Mouse (Mus musculus) midbrain, postnatal 0 days (tissue): Measurements from ENCODE around the gene Spata32. TPM values are rescaled to one million over a fixed set of nuclear protein-coding genes. Genes with fewer than 3 reads are reported as not detected.
A peak's percentile ranks its signal among the peaks of the same experiment; 100 is the strongest.

Experiments
- ATAC-seq: fragments of 200-750 bp; cut with Nextera tagmentation; 2 replicates; pipeline ENCODE4 v1.8.0; 2017; ENCODE audit warnings: moderate number of reproducible peaks, mild to moderate bottlenecking, moderate TSS enrichment, moderate library complexity; ENCODE audit not compliant: low FRiP score
- DNase-seq: peaks from one replicate; pipeline ENCODE4 v3.0.0-alpha.2; 2015; ENCODE audit warnings: low spot score
- H3K27ac ChIP-seq: fragments of 300-500 bp; sonication (generic); 2 replicates; pipeline ENCODE4 v1.5.1; 2014; ENCODE audit warnings: low read depth, mild to moderate bottlenecking, low read length, mixed read lengths
- H3K27me3 ChIP-seq: fragments of 300-500 bp; sonication (generic); 2 replicates; pipeline ENCODE4 v1.6.1; 2014; ENCODE audit warnings: low read length, control low read depth, mixed read lengths; ENCODE audit not compliant: insufficient read depth
- H3K36me3 ChIP-seq: fragments of 300-500 bp; sonication (generic); 2 replicates; pipeline ENCODE4 v1.6.1; 2014; ENCODE audit warnings: low read length, control low read depth, mixed read lengths; ENCODE audit not compliant: insufficient read depth
- H3K4me1 ChIP-seq: fragments of 300-500 bp; sonication (generic); 2 replicates; pipeline ENCODE4 v1.6.1; 2014; ENCODE audit warnings: mild to moderate bottlenecking, control low read depth, antibody characterized with exemption, low read length, mixed read lengths; ENCODE audit not compliant: insufficient read depth
- H3K4me2 ChIP-seq: fragments of 300-500 bp; sonication (generic); 2 replicates; pipeline ENCODE4 v1.6.1; 2014; ENCODE audit warnings: low read depth, mild to moderate bottlenecking, low read length, mixed read lengths; ENCODE audit not compliant: poor library complexity, severe bottlenecking
- H3K4me3 ChIP-seq: fragments of 300-500 bp; sonication (generic); 2 replicates; pipeline ENCODE4 v1.5.1; 2014; ENCODE audit warnings: low read depth, mild to moderate bottlenecking, low read length, moderate library complexity
- H3K9ac ChIP-seq: fragments of 300-500 bp; sonication (generic); replicated peaks from 2 replicates; pipeline ENCODE4 v1.6.1; 2014; ENCODE audit warnings: mild to moderate bottlenecking, low read length, moderate library complexity, mixed read lengths; ENCODE audit not compliant: poor library complexity, severe bottlenecking
- H3K9me3 ChIP-seq: fragments of 300-500 bp; sonication (generic); 2 replicates; pipeline ENCODE4 v1.6.1; 2016; ENCODE audit warnings: low read length, control low read depth
- CTCF ChIP-seq: IDR thresholded peaks from 2 replicates; pipeline ENCODE4 v1.5.1; 2016; ENCODE audit warnings: antibody characterized with exemption, mild to moderate bottlenecking
- WGBS: fragments of 180-500 bp; shearing (Covaris S2); extraction: QIAGEN DNeasy Blood & Tissue Kit; methylation state at CpG from one replicate; pipeline ENCODE4 v1.1.7; 2014; 5-methylcytosine and 5-hydroxymethylcytosine counted together
- polyA plus RNA-seq: library from polyadenylated mRNA; unstranded; fragments of >200 nt; fragmentation: Nextera tagmentation; extraction: Ambion mirVana; gene quantifications from 2 replicates; pipeline ENCODE4 v1.2.1, GENCODE M21; 2015
- total RNA-seq: library from RNA; depleted of rRNA; stranded (reverse); fragments of >200 nt; gene quantifications from 2 replicates; pipeline ENCODE4 v1.2.3, GENCODE M21; 2014

Gene Spata32
- total and polyA plus RNA-seq, 2 experiments from 2014 or later, result 1.2 to 1.4 TPM

DNA sequence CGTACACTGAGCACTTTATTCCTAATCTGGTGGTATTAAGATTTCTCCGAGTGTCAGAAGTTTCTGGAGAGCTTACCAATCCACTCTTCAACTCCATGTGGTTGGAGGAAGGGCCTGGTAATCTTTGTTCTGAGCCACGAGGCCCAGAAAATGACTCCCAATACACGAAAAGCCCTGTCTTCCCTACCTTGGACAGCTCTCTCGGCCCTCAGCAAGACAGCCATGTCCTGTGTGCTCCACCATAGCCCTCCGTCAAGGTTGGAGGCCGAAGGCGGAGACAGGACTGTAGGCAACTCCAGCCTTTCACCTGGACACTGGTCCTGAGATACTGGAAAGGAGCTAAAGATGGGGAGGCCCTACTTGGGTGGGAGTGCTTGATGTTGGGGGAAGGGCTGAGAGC lies 7.9 kb downstream of the Spata32 start:
- ATAC-seq, result no peak
- H3K9me3 ChIP-seq, result no peaks in the 10 kb centered on the region

DNA sequence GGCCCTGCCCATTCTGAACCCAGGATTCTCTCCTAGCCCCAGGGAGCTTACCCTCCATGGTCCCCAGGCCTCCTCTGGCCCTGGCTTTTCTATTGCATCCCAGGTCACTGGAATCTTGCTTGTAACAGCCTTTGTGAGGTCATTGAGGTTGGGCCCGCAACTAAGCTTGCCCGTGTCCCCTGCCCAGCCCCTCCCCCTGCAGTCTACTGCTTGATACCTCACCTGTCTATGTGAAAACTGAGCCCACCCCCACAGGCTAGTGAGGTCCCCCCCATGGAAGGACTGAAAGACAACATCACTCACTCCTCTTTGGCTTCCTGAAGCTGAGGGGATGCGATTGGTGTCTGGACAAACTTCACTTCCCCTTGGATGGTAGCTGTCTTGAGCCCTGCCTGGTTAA lies 9.8 kb downstream of the Spata32 start, which contains the start of gene 1700023F06Rik:
Gene 1700023F06Rik, minus strand, starts transcription at position 101 of the 400 bp plus-strand sequence.
- H3K4me2 ChIP-seq, result no peak within 1 kb of the TSS
- no peaks in the 10 kb centered on the region for H3K9me3 ChIP-seq
- ATAC-seq, result no peak
- no peak for DNase-seq
- no peak within 1 kb of the TSS for H3K27ac ChIP-seq
- no peaks in the 10 kb centered on the region for H3K4me1 ChIP-seq
- no peaks in the 10 kb centered on the region for H3K27me3 ChIP-seq
- no peak for TF ChIP-seq CTCF
- no peak within 1 kb of the TSS for H3K4me3 ChIP-seq
- H3K36me3 ChIP-seq, result no peaks in the 10 kb centered on the region
- 92% methylated on average over 3 of the region's 3 CpGs for WGBS
- no peak within 1 kb of the TSS for H3K9ac ChIP-seq

More for the DNA sequence above, 7.9 kb downstream of the Spata32 start:
- no peak for DNase-seq
- H3K27me3 ChIP-seq, result no peaks in the 10 kb centered on the region
- WGBS, result 73% methylated on average over 8 of the region's 8 CpGs
- H3K4me3 ChIP-seq, result no peak overlapping the region
- no peaks in the 10 kb centered on the region for H3K4me1 ChIP-seq
- H3K36me3 ChIP-seq, result no peaks in the 10 kb centered on the region
- no peak for TF ChIP-seq CTCF
- H3K9ac ChIP-seq, result no peak overlapping the region
- H3K4me2 ChIP-seq, result no peak overlapping the region
- no peak overlapping the region for H3K27ac ChIP-seq

DNA sequence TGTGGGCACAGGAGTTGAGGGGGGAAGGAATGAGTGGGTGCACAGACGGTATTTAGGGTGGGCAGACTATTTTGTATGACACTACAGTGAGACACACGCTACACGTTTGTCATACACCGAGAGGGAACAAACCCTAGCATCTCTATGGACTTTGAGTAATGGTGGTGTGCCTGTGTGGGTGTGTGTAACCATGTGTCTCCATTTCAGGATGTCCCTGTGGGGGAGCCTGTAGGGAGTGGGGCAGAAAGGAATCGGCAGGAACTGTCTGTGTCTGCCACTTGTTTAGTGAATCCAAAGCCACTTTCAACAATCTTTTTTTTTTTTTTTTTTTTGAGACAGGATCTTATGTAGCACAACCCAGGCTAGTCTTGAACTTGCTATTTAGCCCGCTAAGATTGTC lies 12.0 kb downstream of the Spata32 start:
- Histone ChIP-seq H3K9me3 (no peaks in the 10 kb centered on the region), H3K27me3 (no peaks in the 10 kb centered on the region), H3K4me2 (no peak overlapping the region), H3K4me3 (no peak overlapping the region), H3K4me1 (no peaks in the 10 kb centered on the region; the same call in 1 of the 2 replicates), H3K36me3 (no peaks in the 10 kb centered on the region), H3K27ac (no peak overlapping the region), H3K9ac (no peak overlapping the region)
- WGBS, result 92% methylated on average over 6 of the region's 6 CpGs
- ATAC-seq (no peak), DNase-seq (no peak)
- no peak for TF ChIP-seq CTCF

GRCm38 (mm10) chr11:103202376-103202775 lies 15.9 kb downstream of the Spata32 start:
- Histone ChIP-seq H3K36me3 (peaks cover 3% of the 10 kb centered on the region; the same call in 1 of the 2 replicates), H3K9me3 (no peaks in the 10 kb centered on the region), H3K4me1 (peaks cover 9% of the 10 kb centered on the region; the same call in 1 of the 2 replicates), H3K4me3 (no peak overlapping the region), H3K9ac (no peak overlapping the region), H3K27ac (no peak overlapping the region), H3K4me2 (no peak overlapping the region), H3K27me3 (peaks cover 7% of the 10 kb centered on the region)
- DNase-seq (no peak), ATAC-seq (no peak)
- no peak for TF ChIP-seq CTCF

DNA sequence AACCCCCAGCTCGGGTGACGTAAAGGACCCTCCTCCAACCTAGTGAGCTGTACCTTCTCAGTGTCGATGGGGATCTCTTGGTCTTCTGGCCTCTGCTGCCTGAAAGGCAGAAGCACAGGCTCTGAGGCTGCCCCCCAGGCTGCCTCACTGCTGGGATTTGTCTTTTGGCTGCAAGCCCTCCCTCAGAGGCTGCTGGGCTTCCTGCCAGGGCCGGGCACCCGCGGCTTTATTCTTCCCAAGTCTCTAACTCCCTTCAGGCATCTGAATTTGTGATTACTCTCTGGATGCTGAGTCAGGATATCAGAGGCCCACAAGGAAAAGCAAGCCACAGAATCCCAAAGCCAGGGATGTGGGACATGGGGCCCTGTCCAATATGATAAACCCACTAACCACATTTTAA lies 16.6 kb downstream of the Spata32 start:
- Histone ChIP-seq H3K27me3 (peaks cover 14% of the 10 kb centered on the region), H3K27ac (peak overlapping the region; percentile 32; the same call in 1 of the 2 replicates), H3K36me3 (peaks cover 9% of the 10 kb centered on the region), H3K4me2 (no peak overlapping the region), H3K4me3 (no peak overlapping the region), H3K4me1 (peaks cover 9% of the 10 kb centered on the region; the same call in 1 of the 2 replicates), H3K9ac (peak overlapping the region; percentile 3; the same call in 1 of the 2 replicates), H3K9me3 (no peaks in the 10 kb centered on the region)
- peak; percentile 47; the same call in 1 of the 2 replicates for ATAC-seq
- 14% methylated on average over 6 of the region's 6 CpGs for WGBS
- DNase-seq, result peak; percentile 76
- peak; percentile 35 for TF ChIP-seq CTCF

DNA sequence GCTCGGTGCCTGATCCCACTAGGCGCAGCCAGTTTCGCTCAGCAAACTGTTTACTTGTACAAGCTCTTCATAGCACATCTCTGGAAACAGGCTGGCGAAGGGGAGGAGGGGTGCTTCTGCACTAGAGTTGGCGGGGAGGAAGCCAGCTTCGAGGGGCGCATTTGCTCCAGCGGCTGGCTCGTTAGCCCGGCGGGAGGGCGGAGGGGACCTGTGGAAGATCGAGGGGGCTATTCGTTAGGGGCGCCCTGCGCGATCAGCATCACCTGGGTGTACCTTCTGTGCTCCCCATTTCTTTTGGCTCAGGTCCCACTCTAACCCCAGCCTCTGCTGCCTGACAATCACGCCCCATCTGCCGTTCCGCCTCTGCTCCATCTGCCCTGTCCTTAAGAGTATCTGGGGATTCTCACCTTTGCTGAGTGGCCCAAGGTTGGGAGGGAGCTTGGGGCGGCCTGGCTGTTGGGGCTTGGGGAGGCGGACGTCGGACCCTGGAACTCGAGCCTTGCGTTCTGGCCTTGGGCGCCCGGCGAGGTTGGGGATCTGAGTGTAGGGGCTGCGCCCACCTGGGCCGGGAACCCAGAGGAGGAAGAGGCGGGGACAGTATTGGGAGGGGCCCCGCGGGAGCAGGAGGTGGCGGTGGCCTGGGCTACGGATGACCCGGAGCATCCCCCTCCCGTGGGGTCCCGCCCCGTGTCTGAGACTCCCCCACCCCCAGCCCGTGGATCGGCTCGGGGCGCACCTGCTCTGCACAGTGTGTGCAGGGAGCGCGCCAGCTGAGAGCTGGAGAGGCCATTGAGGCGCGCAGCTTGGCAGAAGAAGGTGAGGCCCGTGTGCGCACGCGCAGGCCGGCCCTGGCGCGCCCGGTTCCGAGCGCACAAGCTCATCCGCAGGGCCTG lies 19.1 kb downstream of the Spata32 start:
- ATAC-seq (peak; percentile 59; the same call in 1 of the 2 replicates), DNase-seq (peak; percentile 74)
- Histone ChIP-seq H3K36me3 (peaks cover 30% of the 10 kb centered on the region), H3K27ac (peak overlapping the region; percentile 55), H3K9ac (peak overlapping the region; percentile 69), H3K4me2 (peak overlapping the region; percentile 97), H3K27me3 (peaks cover 18% of the 10 kb centered on the region), H3K4me1 (peaks cover 9% of the 10 kb centered on the region; the same call in 1 of the 2 replicates), H3K4me3 (peak overlapping the region; percentile 50), H3K9me3 (no peaks in the 10 kb centered on the region)
- no peak for TF ChIP-seq CTCF
- WGBS, result 1% methylated on average over 53 of the region's 59 CpGs
